Mouse (Mus musculus): ENCODE data around the gene S1pr2.
"Not testable (repeated sequence)": the region's sequence is repeated elsewhere in the genome, so short reads cannot be mapped to it uniquely, and the experiment has no call there.

S1pr2 gene

DNA sequence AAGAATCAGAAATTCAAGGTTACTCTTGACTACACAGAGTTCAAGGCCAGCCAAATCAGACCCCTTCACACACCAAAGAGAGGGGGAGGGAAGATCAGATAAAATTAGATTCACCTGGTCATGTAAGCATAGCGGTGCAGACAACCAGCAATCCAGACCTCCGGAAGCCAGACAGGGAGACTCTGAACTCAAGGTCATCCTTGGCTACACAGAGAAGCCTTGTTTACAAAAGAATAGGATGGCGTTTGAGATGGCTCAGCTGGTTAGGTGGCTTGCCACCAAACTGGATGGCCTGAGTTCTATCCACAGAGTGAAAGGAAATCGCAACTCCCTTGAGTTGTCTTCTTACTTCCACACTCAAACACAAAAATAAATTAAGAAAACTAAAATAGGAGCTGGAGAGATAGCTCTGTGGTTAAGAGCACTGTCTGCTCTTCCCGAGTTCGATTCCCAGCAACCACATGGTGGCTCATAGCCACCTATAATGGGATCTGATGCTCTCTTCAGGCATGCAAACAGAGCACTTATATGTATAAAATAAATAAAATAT is 25.1 kb upstream of the S1pr2 start:
- in situ Hi-C loops (cut with MboI; ENCODE audit: unreplicated experiment in 2 of 2) = loop anchor here (5.0 to 10.0 kb wide), 3 partner anchors 84 to 143 kb away; partner anchors contain the start of gene Cdc37 (in 1 of the 2)

DNA sequence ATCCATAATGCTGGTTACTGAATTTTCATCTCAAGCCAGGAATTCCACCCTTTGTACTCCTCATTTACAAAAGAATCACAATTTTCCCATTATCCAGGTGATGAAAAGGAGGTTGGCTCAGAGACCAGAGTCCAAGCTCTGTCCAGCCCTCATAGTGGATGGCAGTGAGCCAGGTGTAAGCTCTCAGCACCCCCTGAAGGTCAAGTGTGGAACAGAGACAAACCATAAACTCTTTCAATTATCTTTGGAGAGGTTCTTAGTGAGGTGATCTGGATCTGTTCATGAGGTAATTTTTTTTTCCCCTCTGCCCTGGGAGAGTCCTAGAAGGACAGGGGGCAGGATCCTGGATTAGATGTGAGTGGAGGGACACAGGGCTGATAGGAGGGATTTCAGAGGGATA is 24.2 kb upstream of the S1pr2 start:
- in situ Hi-C loops (cut with MboI; ENCODE audit: unreplicated experiment in 2 of 2) = loop anchor here (5.0 to 10.0 kb wide), 3 partner anchors 84 to 144 kb away; partner anchors contain the start of gene Cdc37 (in 1 of the 2)

DNA sequence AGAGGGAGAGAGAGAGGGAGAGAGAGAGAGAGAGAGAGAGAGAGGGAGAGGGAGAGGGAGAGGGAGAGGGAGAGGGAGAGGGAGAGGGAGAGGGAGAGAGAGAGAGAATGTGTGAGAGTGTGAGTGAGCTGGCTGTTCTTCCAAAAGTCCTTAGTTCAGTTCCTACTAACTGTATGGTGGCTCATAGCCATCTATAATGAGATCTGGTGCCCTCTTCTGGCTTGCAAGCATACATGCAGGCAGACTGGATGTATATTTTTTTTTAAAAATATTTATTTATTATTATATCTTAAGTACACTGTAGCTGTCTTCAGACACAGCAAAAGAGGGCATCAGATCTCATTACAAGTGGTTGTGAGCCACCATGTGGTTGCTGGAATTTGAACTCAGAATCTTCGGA is 21.8 kb upstream of the S1pr2 start:
- in situ Hi-C loops (cut with MboI; ENCODE audit: unreplicated experiment in 2 of 2) = not testable (repeated sequence)

DNA sequence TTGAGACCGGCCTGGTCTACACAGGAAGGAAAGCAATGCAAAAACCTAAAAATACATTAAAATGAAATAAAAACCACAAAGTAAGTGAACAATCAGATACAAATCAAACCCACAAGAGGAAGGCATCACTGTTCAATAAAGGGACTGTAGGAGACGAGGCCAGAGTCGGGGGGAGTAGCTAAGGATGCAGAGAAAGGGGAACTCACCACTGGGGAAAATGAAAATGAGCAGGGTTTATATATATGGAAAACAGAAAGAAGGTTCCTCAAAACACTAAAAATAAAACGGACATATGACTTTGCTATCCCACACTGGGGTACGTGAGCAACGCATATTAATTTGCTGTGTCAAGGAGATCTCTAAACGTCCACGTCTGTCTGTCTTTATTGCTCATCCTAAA is 20.5 kb upstream of the S1pr2 start:
- in situ Hi-C loops (cut with MboI; ENCODE audit: unreplicated experiment in 2 of 2) = no loop called here

DNA sequence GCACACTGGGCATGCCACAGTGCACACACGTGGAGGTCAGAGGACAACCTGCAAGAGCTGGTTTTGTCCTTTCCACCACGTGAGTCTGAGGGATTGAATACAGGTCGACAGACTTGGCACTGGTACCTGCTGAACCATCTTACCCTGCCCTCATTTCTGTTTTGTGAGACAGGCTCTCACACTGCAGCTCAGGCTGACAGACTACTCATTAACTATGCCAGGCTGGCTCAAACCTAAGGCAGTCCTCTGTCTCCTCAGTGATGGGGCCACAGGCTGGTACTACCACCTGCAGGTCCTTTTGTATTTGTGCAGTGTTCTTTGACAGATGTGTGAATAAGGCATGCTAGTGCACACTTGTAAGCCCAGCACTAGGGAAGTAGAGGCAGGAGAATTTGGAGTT is 18.5 kb upstream of the S1pr2 start:
- in situ Hi-C loops (cut with MboI; ENCODE audit: unreplicated experiment in 2 of 2) = no loop called here

DNA sequence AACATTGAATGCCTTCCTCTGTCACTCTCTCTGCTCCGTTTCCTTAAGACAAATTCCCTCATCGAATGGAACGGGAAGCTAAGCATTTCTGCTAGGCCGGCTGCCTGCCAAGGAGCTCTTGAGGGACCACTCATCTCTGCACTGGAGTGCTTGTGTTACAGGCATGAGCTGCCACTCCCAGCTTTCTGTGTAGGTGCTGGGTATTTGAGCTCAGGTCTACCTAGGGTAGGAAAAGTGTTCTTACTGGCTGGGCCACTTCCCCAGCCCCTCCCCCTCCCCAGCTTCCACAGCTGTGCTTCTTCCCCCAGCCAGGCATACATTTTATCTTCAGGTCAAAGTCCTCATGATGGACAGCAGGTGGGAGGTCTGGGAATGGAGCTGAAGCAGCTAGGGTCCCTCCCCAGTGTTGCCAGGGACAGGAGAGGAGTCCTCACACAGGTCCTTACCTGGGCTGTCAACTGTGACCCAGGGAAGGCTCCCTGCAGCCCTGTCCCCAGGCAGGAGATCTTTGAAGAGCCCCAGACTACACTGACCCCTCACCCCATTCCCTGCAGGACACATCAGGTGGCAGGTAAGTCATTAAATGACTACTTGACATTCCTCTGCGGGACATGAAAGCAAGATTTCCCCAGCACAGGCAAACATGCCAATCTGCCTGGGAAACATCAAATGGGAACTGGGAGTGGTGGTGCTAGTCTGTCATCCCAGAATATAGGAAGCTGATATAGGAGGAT is 16.8 kb upstream of the S1pr2 start:
- in situ Hi-C loops (cut with MboI; ENCODE audit: unreplicated experiment in 2 of 2) = no loop called here

DNA sequence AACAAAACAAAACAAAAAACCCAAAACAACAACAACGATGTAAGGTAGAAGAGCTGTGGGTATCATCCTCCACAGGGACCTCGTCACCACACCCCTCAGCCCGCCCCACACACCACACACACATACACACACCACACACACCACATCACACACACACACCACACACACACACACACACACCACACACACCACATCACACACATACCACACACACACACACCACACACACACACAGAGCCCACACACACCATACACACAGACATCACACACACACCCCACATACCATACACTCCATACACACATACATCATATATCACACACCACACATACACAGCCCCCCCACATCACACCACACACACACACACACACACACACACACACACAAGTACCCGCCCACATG is 15.0 kb upstream of the S1pr2 start:
- in situ Hi-C loops (cut with MboI; ENCODE audit: unreplicated experiment in 2 of 2) = no loop called here

DNA sequence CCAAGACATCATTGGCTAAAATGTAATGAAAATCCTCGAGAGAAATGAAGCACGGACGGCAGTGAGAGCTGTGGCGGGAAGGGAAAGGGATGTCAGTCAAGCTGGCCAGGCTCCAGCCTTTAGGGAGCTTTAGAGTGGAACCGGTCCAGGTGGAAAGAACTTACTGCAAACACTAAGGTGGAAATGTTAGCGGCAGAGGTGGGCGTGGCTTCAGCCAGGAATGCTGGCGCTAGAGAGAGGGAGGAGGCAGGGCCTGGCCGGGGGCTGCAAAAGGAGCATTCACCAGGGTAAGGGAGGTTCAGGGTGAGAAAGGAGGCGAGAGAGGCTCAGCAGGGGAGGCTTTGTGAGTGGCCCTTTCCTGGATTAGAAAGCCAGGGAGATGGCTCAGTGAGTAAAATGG is 14.3 kb upstream of the S1pr2 start:
- in situ Hi-C loops (cut with MboI; ENCODE audit: unreplicated experiment in 2 of 2) = no loop called here

DNA sequence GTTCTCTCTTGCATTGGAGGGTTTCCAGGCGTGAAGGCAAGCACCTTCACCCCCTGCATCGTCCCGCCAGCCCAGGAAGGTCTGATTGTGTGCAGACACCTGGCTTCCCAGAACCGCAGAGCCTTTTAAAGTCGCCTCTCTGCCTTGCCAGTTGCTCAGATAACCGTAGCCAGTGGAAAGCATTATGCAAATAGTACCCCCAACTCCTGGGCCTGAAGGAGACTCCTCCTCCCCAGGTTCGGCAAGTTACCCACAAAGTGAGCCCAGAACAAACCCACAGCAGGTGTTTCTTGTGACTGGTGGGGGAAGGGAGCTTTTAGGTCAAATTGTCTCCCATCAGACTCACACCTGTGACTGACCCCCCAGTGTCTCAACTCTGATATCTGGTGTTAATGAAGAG is 11.4 kb upstream of the S1pr2 start:
- in situ Hi-C loops (cut with MboI; ENCODE audit: unreplicated experiment in 2 of 2) = loop anchor here in 1 of 2 experiments (10.0 kb wide), 1 partner anchor 253 kb away; no protein-coding TSS in a partner anchor

DNA sequence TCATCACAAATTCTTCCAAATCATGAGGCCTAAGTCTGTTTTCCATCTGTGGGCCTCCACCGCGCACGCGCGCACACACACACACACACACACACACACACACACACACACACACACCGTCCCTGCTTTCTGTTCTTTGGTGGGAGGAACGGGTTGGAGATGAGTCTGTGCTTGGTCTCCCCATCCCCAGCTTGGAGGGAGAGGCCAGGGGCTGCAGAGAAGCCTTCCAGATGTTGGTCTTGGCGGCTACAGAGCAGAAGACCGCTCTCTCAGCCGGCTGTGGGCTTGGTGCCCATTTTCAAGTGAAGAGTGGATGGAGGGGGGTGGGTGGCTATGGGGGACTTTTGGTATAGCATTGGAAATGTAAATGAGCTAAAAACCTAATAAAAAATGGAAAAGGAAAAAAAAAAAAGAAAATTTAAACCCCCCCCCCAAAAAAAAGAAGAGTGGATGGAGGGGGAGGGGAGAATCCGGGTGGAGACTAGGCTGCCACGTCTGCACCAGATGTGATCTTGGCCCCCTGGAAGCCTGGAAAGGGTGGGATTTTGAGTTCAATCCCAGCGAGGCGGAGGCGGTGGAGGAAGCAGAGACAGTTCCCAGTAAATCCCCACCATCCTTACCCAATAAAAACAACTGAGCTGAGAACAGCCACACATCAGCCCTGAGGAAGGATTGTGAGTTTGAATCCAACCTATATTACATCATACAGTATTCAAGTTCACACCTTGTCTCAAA is 10.5 kb upstream of the S1pr2 start:
- in situ Hi-C loops (cut with MboI; ENCODE audit: unreplicated experiment in 2 of 2) = loop anchor here in 1 of 2 experiments (10.0 kb wide), 1 partner anchor 252 kb away; no protein-coding TSS in a partner anchor

DNA sequence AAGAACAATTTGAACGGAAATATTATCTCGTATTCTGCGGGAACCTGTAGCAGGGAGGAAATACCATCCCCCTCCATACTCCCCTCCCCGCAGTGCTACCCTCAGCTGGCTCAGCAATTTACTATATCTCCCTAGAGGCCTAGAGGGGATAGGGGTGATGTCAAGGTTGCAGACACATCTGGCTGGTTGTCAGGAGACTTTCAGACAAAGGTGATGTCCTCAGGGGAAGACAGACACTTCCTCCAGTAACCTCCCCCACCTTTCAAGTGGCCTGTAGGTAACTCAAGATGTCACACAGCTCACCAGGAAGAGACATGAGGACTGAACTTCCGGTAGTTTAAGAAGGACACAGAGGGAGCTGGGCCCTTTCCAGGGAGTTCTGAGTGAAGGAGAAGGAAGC is 6.6 kb upstream of the S1pr2 start:
- in situ Hi-C loops (cut with MboI; ENCODE audit: unreplicated experiment in 2 of 2) = loop anchor here in 1 of 2 experiments (10.0 kb wide), 1 partner anchor 248 kb away; no protein-coding TSS in a partner anchor

DNA sequence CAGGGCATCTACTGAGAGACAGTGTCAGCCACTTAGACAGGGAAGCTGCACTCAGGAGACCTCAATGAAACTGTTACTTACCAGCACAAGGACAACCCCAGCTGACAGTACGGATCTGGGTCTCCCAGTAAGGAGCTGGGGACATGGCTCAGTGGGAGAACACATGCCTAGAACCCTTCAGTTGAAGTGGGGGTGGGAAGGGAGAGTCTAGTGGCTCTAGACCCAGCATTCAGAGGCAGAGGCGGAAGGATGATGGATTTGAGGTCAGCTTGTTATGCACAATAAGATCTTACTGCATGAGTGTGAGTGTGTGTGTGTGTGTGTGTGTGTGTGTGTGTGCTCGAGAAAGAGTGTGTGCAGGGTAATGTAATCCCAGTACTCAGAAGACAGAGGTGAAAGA is 5.6 kb upstream of the S1pr2 start:
- in situ Hi-C loops (cut with MboI; ENCODE audit: unreplicated experiment in 2 of 2) = loop anchor here in 1 of 2 experiments (10.0 kb wide), 1 partner anchor 247 kb away; no protein-coding TSS in a partner anchor

DNA sequence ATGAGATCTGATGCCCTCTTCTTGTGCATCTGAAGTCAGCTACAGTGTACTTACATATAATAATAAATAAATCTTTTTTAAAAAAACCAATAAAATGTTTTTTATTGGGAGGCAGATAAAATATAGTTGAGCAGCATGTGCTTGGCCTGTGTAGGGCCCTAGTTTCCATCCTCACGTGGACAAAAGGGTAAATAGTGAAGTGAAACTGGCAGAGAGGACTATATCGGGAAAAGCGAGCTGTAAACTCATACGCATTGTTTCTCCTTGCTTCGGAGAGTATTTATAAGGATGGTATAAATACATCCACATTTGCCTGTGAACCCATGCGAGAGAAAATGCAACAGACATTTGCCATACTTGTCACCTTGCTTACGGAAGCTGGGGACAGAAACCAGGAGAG is 3.2 kb upstream of the S1pr2 start:
- in situ Hi-C loops (cut with MboI; ENCODE audit: unreplicated experiment in 2 of 2) = loop anchor here in 1 of 2 experiments (10.0 kb wide), 1 partner anchor 245 kb away; no protein-coding TSS in a partner anchor

DNA sequence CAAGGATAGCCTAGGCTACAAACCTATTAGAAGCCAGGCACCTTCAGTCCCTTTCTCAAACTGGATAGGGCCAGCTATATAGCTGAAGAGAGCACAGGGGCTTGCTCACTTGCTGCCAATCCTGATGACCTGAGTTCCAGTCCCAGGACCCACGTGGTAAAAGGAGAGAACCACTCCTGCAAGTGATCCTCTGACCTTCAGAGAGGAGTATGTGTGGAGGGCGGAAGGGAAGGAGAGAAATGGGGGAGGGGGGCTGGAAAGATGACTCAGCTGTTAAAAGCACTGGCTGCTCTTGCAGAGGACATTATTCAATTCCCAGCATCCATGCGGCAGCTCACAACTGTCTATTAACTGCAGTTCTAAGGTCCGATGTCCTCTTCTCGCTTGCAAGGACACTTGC is 2.6 kb upstream of the S1pr2 start:
- in situ Hi-C loops (cut with MboI; ENCODE audit: unreplicated experiment in 2 of 2) = no loop called here

DNA sequence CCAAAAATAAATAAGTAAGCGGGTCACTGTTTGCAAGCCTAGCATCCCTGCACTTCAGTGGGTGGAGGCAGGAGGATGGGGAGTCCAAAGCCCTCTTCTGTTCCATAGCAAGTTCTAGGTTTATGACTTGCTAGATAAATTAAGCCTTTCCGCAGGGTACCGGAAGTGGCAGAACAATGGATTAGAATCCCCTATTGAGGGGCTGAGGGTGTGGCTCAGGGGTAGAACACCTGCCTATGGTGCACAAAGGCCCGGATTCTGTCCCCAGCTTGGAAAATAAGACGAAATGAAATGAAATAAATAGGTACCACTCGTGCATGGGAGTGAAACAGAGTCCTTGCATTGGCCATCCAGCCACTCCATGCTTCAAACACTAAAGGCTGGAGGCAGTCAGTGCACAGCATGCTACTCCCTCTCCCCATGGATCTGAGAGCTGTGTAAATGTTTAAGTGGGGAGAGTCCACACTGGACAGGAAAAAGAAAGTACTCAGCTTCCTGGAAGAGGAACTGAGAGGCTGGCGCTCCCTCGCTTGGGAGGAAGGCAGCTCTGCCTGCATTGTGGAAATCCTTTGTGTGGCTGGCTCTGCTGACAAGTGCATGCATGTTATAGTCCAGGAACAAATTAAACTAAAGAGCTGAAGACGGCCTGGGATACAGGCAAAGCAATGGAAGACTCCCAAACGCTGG is 2.0 kb upstream of the S1pr2 start:
- in situ Hi-C loops (cut with MboI; ENCODE audit: unreplicated experiment in 2 of 2) = no loop called here

DNA sequence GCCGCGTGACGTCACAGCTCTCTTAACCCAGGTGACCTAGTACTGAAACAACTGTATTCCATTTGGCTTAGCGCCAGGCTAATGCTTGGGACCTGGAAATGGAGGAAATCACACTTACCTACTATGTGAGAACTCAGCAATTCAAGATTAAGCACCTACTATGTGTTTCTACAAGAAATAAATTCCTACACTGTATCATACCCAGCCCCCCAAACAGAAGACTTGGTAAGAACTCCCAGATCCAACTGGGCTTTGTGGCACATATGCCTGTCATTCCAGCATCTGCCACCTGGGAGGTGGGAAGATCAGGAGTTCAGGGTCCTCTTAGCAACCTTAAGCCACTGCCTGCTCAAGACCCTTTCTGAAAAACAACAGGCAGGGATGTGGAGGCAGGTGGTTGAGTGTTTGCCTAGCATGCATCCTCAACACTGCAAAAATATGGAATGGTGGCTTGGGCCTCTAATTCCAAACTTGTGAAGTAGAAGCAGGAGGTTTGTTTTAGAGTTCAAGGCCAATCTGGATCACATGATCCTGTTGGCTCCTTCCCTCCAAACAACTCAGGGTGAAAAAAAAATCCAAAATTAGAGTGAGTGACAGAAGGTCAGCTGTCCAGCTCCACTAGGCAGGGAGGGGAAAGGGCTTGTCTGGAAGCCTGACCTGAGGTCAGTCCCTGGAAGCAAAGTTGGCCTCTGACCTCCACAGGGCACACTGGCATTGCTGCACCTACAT is 544 bp upstream of the S1pr2 start:
- in situ Hi-C loops (cut with MboI; ENCODE audit: unreplicated experiment in 2 of 2) = no loop called here

DNA sequence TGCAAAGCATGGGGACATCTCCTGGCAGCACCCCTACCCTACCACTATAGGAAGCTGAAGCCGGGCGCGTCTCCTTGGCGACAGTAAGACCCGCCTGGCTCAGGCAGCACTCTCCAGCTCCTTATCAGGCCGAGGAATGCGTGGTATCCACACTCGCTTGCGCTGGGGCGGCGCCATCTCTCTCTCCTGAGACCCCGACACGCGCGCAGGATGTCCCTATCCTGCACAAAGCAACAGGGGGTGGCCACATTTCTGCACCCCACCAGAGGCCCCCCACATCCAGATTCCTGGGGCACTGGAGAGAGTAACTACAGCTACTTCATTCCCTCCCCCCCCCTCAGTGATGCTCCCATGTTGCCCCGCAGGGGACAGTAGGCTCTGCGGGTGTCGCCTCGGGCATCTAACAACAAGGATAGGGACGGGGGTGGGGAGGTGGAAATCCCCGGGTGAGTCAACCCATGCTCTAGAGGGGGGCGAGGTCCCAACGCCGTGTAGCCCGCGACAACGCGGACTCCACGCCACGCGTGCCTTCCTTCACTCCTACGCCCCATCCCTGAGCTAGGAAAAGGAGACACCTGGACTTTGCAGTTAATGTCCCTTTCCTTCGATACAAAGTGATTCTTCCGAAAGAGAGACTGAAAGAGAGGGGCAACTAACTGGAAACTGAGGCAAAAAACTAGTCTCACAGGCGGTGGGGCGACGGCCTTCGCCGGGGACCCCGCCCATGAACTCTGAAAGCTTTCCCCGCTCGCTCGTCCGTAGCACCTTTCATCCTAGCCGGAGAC is 958 bp downstream of the S1pr2 start:
- in situ Hi-C loops (cut with MboI; ENCODE audit: unreplicated experiment in 2 of 2) = no loop called here

DNA sequence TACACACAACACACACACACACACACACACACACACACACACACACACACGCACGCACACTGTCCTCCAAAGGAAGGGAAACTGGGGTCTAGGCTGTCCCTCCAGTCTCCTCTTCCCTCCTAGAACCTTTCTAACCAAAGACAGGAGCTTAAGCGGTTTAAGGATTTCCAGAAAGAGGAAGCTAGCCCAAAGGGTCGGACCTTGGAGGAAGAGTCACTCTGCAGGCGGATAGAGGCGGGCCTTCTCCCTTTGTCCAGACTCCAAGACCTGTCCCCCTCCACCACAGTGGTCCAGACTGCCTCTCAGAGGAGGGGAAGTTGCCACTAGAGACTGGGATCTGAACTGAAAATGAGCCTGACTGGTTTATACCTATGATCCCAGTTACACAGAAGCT is 2.9 kb downstream of the S1pr2 start:
- in situ Hi-C loops (cut with MboI; ENCODE audit: unreplicated experiment in 2 of 2) = no loop called here

DNA sequence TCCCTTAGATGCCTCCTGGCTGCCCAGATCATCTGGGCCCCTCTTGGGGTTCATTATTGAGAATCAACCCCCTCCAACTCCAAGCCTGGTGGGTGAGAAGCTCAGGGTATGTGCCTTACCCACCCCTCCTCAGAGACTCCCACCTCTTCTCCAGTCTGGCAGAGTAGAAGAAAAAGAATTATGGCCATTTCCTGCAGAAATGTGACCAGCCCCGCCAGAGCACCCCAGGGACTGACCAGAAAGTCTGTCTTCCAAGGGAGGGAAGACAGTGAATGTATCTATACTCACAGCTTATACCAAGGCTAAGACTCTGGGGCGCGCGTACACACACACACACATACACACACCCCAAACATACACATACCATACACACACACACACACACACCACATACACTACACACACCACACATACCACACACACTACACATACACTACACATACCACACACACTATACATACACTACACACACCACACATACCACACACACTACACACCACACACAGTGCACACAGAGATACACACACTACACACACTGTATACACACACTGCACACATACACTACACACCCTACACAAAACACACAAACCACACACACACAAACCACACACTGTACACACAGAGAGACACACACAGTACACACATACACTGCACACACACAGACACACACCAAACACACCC is 3.4 kb downstream of the S1pr2 start:
- in situ Hi-C loops (cut with MboI; ENCODE audit: unreplicated experiment in 2 of 2) = no loop called here
